Mouse (Mus musculus): ENCODE data around the gene Zfyve28. TPM values are rescaled to one million over a fixed set of nuclear protein-coding genes. Genes with fewer than 3 reads are reported as not detected.

Zfyve28 gene
- total RNA-seq, 2 experiments from 2014 or later = 26.4 to 26.6 TPM

DNA sequence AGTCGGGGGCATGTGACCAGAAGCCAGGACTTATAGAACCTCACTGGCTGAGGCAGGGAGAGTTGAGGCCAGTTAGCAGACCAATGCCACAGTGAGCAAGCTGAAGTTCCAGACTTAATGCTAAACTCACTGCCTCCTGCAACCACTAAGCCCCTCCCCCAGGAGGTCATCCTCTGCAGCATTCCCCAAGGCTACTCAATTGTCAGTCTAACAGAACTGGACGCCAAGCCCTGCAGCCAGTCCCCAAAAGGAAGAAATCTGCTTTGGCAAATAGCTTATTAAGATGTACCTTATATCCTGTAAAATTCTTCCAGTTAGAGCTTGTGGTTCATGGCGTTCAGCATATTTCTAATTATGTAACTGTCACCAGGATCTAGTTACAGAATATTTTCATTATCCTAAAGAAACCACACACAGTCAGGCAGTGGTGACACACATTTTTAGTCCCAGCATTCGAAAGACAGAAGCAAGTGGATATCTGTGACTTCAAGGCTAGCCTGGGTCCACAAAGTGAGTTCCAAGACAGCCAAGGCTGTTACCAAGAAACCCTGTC, 35.2 kb downstream of the Zfyve28 start:
- no peak for DNase-seq (ENCODE audit: low spot score in 2 of 2)

DNA sequence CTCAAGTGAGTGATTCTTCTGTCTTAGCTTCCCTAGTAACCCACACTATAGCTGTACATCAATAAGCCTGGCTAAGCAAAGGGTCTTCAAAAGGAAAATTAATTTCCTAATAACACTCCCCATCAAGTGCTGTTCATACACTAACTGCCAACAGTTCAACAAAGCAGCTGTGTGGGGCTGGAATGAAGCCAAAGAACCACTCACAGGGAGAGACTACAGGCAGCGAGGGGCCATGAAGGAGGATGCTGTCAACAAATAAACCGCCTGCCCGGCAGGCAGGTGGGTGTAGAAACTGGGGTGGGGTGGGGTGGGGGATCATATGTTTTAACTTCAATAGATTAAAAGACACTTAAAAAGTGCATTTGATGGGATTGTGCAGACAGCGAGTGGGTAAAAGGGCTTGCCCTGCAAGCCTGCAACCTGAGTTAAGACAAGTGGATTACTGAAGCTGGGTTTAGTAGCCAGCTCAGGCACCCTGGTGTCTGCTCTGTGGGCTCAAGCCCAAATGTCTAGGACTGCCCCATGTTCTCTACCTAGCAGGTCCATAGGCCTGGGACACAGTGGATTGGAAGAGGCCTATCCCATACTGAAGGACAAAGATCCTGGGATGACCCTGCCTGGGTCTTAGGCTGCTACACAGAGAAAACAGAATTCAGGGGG, 35.8 kb downstream of the Zfyve28 start:
- DNase-seq (ENCODE audit: low spot score in 2 of 2) = peak in 1 of 2 experiments; percentile 62

DNA sequence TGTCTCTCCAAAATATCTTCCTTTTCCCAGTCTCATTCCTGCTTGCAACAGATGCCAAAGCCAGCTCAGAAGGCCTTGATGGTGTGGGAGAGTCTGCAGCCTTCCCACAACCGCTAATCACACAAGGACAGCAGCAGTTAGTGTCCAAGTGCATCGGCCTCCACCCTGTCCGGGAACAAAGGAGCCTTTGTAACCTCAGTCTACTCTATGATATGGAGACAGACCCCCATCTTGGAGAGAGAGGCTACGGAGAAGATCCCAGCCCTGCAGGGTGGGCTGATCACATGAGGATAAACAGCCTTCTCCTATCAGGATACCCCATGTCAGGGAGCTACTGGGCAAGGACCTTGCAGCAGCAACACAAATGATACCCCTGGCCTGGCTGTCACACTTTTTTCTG, 36.5 kb downstream of the Zfyve28 start:
- DNase-seq (ENCODE audit: low spot score in 2 of 2) = no peak

DNA sequence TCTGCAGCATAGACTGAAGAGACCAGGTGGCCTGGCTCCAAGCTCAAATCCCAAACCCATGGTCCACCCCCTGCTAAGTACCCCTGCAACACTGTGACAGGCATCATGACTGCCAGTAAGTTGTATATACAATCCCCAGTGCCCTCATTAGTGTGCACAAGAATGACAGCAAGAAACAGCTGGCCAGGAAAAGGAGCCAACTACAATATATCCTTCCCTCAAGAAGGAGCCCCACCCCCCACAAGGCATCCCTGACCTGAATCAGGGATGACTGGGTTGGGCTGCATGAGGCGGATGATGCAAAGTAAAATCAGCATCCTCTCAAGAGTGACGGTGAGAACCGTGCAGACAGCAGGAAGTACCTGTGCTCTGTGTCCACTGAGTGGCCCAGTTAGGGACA, 38.2 kb downstream of the Zfyve28 start:
- no peak for DNase-seq (ENCODE audit: low spot score in 2 of 2)

DNA sequence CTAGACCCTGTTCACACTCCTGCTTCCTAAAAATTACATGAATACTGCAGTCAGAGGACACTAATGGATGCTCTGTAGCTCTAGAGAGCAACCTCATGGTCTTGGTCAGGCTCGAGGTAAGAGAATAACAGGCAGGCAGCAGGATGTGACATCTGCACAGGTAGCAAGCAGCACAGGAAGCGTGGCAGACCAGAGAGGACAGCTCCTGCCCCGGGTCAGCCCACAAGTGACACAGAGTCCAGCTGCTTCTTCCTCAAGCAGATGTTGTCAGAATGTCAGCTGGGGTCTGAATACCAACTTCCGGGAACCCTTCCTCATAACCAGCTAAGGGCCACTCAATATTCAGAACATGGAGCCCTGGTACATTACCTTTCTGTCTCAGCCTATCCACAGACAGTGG, 39.1 kb downstream of the Zfyve28 start:
- no peak for DNase-seq (ENCODE audit: low spot score in 2 of 2)

DNA sequence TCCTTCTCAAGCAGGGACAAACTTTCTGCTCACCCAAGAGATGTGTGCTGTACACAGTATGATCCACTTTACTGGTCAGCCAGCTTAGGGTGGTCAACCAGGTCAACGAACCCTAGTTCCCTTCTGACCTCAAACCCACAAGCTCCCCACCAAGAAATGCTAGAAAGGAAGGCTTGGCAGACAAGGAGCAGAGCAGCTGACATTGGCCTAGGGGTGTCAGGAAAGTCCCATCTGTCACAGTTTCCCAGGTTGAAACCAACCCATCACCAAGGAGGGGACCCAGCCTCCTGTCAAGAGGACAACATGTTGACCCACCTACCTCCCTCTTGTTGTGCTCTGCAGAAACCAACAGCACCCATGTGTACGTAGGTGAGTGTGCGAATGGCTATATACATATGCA, 41.8 kb downstream of the Zfyve28 start:
- DNase-seq (ENCODE audit: low spot score in 2 of 2) = no peak

DNA sequence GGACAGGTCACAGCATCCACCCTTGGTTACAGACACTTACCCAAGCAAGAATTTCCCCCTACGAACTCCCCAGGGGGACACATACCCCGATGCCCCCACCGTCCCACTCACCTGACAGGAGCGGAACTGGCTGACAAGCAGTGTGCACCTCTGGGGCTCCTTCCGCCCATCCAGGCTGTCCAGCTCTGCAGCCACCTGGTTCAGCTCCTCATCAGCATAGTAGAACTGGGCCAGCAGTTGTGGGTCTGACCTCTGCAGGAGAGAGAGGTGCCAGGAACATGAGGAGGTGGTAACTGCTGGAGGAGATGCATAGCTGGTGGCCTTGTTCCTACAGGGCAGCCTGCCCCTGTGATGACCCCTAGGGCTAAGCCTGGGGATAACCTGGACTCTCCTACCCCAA, 45.2 kb downstream of the Zfyve28 start:
- no peak for DNase-seq (ENCODE audit: low spot score in 2 of 2)

DNA sequence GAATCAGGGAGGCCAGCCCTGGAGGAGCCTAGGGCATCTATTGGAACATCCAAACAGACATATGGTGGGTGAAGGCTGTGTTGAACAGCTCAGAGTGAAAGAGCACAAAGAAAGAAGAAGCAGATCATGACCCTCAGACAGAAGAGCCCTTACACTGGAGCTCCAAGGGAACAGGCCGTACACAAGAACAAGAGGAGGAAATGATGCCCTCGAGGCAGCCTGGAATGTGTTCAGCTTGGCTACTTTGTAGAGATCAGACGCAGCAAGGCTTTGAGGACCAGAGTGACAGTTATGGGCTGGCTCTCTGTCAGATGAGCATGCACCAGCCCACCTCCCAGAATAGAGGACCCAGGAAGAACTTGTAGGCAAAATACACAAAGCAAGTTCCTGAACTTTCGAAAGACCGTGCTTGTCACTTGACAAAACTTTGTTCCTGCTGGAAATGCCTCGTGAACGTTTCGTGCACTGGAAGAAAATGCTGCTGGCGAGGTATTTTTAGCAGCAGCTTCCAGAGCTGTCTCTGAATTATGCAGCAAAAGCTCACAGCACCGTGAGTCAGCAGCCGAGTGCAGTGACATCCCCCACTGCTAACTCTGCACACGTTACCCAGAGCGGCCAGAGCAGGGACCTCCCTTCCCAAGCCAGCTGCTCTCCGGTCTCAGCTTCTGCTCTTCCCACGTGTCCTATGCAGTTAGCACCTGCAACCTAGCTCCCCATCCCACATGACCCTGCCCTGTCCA, 45.9 kb downstream of the Zfyve28 start:
- peak; percentile 52 to 59 for DNase-seq (ENCODE audit: low spot score in 2 of 2)

DNA sequence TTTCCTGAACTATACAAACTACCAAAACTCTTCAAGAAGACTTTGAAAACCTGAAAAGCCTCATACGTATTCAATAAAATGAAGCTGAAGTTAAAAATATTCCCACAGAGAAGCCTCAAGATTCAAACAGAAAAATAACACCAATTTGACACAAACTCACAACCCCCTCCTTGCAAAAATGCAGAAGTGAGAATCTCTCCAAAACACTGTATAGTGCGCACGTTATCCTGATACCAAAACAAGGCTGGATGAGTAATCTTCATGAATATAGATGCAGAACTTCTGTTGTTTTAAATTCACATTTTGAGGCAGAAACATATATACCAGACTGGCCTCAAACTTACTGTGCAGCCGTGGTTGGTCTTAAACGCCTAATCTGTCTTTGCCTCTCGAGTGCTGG, 49.8 kb downstream of the Zfyve28 start:
- no peak for DNase-seq (ENCODE audit: low spot score in 2 of 2)

DNA sequence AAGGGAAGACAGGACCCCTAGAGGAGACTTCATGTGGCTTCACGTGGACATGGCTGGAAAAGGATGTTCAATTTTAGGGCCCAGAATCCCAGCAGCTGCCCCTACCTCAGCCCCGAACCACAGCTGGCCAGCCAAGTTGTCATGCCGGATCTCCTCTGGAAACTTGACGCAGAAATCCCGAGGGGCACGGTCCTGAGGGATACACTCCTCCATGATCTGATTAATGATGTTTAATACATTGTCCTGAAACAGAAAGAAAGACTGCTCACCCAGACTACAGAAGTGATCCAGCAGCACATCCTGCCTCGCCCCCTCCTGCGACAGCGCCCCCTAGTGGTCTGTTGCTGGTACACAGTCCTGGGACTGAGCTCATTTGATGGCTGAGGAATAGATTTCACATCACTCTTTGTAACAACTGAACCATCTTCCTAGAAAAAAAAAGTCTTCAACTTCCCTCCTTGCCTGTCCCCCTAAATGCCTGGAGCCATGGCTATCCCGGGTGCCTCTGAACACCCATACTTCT, 52.3 kb downstream of the Zfyve28 start:
- no peak for DNase-seq (ENCODE audit: low spot score in 2 of 2)

DNA sequence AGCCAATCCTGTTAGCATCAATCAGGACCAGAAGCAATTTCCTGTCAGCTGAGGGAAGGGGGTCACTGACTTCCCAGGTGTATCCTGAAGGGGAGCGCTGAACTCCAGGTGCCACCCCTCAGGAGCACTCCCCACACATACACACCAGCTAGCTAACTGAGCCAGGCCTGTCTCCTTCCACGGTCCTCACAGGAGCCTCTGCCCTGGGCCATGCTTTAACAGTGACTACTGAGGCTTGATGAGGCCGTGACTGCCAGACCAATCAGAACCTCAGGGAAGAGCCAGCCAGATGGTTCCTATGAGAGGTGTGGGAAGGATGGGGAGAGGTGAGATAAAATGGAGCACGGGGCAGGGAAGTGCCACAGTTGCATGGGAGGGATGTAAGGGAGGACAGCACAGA, 53.2 kb downstream of the Zfyve28 start:
- no peak for DNase-seq (ENCODE audit: low spot score in 2 of 2)

DNA sequence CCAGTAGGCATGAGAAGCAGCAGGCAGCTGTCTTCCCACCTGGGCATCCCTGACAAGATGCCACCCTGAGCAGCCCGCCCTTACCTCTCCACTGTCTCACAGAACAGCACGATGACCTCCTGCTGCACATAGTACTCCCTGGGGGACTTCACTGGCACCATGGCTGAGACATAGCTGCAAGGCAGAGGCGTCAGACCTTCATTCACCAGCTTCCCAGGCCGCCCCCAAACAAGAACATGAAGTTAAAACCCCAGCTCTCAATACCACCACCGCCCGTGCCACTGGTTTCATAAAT, 55.1 kb downstream of the Zfyve28 start:
- no peak for DNase-seq (ENCODE audit: low spot score in 2 of 2)

DNA sequence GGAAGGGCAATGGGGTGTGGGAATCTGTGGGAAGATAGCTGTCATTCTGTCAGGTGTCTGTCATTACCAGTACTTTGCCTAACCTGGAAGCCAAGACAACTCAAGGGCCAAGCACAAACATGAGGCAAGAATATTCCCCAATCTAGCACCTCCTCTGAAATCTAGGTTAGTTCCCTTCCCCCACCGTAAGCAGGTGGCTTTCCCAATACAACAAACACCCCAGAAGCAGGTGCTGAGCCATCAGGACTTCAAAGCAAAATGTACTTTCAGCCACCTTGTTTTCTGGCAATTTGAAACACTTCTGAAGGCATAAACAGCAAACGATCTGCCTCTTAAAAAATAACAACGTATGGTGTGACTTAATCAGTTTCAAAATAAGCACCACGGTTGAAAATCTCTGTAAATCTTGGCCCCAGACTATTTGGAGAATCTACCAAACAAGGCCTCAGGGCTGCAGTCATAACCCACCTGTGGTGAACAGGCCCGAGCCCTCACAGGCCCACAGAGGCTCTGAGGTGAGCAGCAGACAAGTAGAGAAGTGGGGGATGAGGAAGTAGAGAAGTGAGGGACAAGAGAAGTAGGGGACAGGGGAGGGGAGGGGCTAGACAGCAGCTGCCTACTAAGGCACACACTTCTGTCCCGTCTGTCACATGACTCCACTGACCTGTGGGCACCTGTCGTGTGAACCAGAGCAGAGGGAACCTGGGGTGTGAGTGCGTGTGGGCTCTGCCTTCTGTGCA, 55.6 kb downstream of the Zfyve28 start:
- no peak for DNase-seq (ENCODE audit: low spot score in 2 of 2)

DNA sequence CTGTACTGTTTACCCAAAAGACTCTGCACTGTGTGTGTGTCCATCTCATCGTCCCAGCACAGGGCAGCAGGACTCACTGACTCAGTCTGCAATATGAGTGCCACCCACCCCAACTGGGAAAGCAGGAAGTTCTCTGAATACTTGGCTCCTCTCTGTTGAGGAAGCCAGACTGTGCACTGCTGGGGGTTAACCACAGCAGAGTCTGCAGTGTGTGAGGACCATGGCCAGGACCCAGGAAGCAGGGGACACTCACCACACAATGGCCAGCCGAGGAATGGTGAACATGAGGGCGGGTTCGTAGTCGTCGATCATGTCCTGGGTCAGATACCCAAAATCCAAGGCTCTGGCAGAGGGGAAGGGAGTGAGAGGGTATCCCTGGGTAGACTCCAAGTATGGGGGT, 56.3 kb downstream of the Zfyve28 start:
- DNase-seq (ENCODE audit: low spot score in 2 of 2) = no peak

DNA sequence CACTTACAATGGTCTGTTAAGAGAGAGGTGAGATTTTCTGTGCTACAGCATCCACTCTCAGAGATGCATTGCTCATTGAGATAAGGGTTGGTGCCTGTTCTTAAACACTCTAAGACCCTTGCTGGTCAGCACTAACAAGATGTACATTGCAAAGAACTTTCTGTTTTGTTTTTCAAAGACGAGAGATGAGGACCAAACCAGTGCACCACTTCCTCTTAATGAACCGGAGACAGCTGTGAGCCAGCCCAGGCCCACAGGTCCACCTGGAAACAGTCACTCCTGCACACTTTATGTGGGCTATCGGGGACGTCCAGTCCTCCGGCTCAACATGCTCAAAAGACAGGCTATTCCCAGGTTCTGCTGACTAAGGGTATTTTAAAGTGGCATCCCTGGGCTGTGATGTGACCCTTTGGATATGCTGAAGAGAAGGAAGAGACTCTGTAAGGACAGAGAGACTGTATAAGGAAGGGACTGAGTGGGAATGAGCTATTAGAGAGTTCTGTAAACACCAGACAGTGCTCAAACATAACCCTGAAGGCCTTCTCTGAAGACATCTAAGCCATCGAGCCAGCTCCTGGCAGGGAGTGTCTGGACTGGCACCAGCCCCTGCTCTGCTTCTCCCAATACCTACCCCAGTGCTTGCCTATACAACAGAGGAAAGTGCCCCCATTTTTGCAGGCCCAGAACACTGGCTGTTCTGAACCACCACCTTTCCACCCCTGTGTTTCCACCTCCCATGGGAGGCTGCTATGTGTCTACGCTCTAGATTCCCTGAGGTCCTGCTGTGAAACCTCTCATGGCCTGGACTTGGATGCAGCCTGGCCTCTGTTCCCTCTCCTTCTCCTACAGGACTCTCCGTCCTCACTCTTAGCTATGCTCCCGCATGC, 57.4 kb downstream of the Zfyve28 start:
- DNase-seq (ENCODE audit: low spot score in 2 of 2) = no peak

DNA sequence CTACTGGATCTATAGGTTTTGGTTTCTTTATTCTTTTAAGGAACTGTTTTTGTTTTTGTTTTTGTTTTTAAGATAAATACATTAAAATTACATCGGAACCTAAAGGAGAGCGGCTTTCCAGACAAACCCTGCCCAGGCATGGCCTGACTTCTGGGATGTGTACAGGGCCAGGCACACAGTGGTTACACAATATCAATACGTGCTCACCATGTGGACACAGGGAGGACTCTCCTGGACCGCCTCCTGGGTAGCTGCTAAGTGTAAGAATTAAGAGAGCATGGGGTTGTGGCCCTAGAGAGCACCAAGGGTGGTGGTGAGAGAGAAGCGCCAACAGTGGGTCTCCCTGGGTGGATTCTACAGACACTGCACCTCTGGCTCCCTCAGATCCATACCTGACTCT, 58.7 kb downstream of the Zfyve28 start:
- no peak for DNase-seq (ENCODE audit: low spot score in 2 of 2)

DNA sequence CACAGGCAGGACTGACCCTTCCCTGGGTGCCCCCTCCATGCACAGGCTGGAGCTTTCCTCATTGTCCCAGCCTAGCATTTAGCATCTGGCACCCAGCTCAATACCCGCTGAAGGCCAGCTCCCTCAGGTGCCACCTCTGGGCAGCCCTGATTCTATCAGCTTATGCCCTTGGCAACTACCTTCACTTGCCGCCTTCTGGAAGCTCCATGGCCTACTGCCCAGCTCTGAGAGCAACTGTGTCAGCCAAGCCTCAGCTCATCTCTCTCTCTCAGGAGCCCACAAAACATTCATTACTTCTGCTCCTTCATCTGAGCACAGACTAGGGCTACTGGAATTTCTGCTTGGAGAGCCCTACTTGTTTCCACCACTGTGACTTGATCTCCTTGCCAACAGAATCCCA, 62.7 kb downstream of the Zfyve28 start:
- DNase-seq (ENCODE audit: low spot score in 2 of 2) = no peak

DNA sequence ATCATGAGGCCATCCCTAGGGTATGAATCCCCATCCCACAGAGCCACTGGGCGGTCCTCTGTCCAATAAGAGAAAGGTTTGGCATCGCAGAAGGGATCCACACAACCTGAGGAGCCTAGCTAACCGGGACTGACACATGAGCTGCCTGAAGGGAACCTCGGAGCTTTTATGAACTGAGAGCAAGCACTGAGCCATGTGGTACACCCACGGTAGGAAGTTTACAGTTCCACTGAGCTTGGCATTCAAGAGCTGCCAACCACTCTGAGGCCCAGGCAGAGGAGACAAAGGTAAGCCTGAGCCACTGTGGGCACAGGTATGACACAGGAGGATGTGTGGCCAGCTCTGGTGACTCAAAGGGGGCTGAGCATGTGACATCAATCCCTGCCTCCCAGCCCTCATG, 63.7 kb downstream of the Zfyve28 start:
- no peak for DNase-seq (ENCODE audit: low spot score in 2 of 2)

DNA sequence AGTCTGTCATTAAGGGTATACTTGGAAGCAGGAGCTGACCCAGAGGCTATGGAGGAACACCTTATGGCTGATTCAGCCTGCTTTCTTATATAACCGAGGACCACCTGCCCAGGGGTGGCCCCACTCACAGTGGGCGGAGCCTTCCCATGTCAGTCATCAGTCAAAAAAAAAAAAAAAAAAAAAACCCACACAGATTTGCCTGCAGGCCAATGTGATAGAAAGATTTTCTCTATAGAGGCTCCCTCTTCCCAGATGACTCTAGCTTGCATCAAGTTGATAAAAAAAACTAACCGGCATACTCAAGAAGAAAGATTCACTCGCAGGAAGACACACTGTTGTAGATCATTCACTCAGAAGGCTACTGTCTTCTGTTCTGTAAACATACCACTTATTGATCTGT, 68.2 kb downstream of the Zfyve28 start:
- DNase-seq (ENCODE audit: low spot score in 2 of 2) = no peak

DNA sequence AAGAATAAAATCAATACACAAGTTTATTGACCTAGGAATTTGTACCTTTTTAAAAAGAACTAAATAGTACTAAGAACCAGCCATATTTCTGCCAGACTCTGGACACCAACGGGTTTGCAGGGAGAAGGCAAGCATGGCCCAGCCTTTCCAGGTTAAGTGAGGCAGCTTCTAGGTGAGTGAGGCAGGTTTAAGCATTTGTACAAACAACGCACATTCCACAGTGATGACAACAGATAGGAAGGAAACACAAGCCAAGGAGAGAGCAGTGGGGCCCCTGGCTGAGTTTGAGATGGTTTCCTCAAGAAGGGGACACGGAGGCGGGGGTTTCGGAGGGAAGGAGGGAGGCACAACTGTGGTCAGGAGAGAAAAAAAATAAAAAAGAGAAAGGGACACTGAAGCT, 69.6 kb downstream of the Zfyve28 start:
- DNase-seq (ENCODE audit: low spot score in 2 of 2) = no peak

DNA sequence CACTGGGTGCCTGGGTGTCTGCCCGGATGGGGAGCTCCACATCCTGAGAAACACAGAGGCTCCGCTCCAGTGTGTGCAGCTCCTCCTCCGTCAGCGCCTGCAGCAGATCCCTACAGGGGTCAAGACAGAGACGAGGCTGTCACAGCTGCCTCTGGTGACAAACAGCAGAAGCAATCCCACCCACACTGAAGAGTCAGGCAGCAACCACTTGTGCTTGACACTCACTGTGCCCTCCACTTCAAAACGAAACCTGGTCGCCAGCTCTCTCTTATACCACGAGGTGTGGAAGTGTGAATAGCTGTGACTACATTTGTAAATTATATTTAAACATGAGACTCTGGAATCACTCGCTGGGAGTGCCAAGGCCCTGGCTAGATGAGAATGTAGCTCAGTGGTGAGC, 70.5 kb downstream of the Zfyve28 start:
- DNase-seq (ENCODE audit: low spot score in 2 of 2) = no peak
